Mouse (Mus musculus) small intestine, adult 2 months (tissue): Measurements from ENCODE around the gene Rbm11.

Source experiments
- CTCF ChIP-seq: fragments of 200-500 bp; IDR thresholded peaks from 2 replicates; pipeline ENCODE4 v1.5.1; 2012; ENCODE audit warnings: low read depth, mild to moderate bottlenecking, control low read depth, inconsistent platforms, low read length, moderate library complexity, mixed read lengths; ENCODE audit not compliant: insufficient replicate concordance, insufficient read length; ENCODE audit errors: extremely low read depth
- POLR2A ChIP-seq: fragments of 200-500 bp; IDR thresholded peaks from 2 replicates; pipeline ENCODE4 v1.6.1; 2012; ENCODE audit warnings: low read depth, mild to moderate bottlenecking, control low read depth, inconsistent platforms, low read length, moderate library complexity

DNA sequence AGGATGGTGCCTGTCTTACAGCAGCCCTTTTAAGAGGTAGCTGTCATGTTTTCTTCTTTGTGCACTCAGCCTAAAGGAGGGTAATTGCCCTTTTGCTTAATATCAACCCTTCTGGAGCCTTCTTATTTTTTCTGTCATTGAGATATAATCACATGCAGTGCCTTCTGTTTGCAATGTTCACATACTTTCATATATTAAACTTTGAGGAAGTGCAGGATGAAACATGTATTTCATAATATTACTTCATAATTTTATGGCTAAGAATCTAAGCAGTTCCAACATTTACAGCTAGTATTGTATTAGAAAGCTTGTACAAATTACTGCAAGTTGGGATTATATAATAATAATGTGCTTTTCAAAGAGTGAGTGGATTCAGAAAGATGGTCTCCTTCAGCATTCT is 19.9 kb downstream of the Rbm11 start:
- TF ChIP-seq CTCF, result no peak
- no peak for TF ChIP-seq POLR2A
